Mouse (Mus musculus): ENCODE results near the gene Hjurp.

Hjurp gene

GRCm38 (mm10) chr1:88277098-88277817, at the start of gene Hjurp, which contains the start of gene Trpm8:
Gene Hjurp (minus strand): TSS chr1:88277633.
Gene Trpm8 (plus strand): TSS chr1:88277661.
- in situ Hi-C loops (cut with MboI), result no loop called here

GRCm38 (mm10) chr1:88323101-88323500, 45.7 kb upstream of the Hjurp start:
- in situ Hi-C loops (cut with MboI), result no loop called here

- in situ Hi-C loops (cut with MboI), result no loop called here
Observed at GRCm38 (mm10) chr1:88322146-88322545, 44.7 kb upstream of the Hjurp start.

- in situ Hi-C loops (cut with MboI), result no loop called here
Observed at GRCm38 (mm10) chr1:88320821-88321395, 43.5 kb upstream of the Hjurp start.

GRCm38 (mm10) chr1:88318531-88319060, 41.2 kb upstream of the Hjurp start:
- in situ Hi-C loops (cut with MboI), result no loop called here

DNA sequence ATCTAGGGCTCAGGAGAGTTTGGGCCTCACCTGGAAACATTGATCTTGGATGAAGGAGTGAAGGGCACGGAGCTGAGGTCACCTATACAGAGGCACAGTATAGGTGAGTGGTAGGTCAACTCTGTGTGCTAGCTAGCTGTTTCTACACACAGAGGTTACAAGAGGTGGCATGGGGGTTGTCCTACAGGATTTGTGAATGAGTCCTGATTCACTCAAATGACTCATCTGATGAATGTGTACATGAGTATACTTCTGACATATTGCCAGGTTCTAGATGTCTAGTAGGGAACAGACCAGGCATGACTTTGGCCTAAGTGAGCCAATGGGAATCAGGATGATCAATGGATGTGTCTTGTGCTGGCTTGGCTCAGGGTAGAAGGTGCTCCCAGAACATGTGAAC, 39.8 kb upstream of the Hjurp start:
- in situ Hi-C loops (cut with MboI), result no loop called here

DNA sequence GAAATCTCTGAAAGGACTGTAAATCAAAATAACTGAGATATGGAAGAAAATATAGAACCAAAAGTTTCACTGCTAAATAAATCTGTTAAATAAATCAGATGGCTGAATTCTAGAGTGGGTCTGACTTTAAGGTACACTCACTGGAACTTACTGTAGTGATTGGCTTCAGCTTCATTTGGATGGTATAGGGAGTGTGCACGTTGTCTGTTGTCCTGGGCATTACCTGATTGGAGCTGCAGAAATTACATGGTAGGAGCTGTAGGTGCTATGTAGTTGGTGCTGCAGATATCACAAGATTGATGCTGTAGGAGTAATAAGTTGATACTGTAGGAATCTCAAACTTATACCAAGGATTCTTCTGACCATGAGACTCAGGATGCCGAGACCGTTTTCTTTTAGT, 32.9 kb upstream of the Hjurp start:
- in situ Hi-C loops (cut with MboI), result no loop called here

DNA sequence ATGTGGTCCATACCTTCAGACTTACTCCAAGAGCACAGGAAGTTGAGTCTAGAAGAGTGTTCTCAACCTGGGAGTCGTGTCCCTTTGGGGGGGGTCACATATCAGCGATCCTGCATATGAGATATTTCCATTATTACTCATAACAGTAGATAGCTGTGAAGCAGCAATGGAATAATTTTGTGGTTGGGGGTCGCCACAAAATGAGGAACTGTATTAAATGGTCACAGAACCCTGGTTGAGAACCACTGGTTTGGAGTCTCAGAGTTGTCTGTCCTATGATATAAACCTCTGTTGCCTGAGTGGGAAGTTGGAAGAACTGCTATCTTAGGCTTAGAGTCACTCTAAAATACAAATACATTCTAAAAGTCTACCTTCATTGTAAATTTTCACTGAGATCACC, 32.5 kb upstream of the Hjurp start:
- in situ Hi-C loops (cut with MboI), result no loop called here

- in situ Hi-C loops (cut with MboI), result no loop called here
Observed at GRCm38 (mm10) chr1:88309020-88309419, 31.6 kb upstream of the Hjurp start.

DNA sequence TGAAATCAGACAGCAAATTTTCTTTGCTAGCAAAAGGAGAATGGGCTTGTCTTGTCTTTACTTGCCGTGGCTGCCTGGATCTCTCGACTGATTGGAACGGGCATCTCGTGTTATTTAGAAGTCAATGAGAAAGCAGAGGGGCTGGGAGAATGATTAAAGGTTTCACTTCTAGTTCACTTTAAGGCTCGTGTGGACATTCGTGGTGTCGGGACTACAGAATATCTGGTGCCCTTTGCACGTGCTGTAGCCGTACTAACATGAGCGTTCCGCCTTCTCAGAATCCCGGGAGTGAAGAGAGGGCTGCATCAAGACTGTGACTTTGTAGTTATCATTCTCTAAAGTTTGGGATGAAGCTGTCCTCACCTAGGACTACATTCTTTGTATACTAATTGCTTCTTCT, 29.7 kb upstream of the Hjurp start:
- in situ Hi-C loops (cut with MboI), result no loop called here

DNA sequence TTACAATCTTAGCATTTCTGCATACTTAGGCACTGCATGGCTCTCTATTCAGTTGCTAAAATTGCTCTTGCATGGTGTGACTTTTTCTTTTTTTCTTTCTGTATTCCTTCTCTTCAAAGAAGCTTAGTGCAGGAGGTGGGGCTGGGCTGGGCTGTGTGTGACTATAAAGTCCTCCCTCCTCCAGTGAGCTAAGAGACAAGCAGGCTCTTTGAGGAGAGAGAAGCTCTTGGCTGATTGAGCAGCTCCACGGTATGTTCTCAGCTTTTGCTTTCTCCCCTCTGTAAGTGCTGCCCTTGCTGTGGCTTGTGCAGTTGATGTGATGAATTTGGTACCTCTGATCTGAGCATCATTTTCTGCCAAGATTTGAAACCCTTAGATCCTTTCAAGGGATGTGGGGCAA, 29.1 kb upstream of the Hjurp start:
- in situ Hi-C loops (cut with MboI), result no loop called here

DNA sequence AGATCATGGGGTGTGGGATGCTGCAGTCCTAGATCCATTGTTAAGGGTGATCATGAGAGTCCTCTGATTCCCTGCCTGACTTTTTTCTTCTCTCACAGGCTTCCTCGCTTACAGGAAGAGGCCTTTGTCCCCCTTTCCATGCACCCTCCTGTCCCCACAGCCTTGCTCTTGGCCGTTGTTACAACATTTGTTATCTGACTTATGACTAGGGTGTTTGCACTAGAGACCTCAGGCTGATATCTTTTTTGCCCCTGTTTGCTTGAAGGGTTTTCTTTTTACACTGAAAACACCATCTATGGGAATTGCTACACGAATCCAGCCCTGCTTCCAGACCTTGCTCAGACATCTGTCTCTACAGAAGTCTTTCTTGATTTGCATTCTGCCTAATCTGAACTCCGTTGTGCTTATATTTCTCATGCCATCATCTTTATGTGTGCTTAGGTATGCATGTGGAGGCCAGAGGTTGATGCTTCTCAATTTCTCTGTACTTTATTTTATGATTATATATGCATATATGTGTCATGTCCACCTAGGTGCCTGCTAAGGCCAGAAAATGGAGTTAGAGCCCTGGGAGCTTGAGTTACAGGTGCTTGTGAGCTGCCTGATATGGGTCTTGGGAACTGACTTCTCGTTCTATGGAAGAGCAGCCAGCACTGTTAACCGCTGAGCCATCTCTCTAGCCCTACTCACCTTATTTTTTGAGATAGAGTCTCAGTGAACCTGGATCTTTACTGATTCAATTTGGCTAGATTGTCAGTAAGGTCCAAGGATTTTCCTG, 27.8 kb upstream of the Hjurp start:
- in situ Hi-C loops (cut with MboI), result no loop called here

GRCm38 (mm10) chr1:88304261-88304985, 27.0 kb upstream of the Hjurp start:
- in situ Hi-C loops (cut with MboI), result no loop called here

DNA sequence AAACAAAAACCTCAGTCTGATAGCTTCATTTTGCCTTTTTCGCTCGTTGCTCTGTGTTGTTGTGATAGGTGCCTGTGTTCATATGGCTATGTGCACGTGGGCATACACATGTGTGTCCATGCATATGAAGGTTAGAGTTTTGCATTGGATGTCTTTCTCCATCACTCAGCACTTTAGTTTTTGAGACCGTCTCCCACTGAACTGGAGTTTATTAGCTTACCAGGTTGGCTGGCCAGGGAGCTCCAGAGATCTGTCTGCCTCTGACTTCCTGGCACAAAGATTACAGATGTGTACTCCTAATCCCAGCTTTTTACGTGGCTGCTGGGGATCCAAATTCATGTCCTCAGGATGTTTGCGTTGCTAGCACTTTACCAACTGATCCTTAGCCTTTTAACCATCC, 26.3 kb upstream of the Hjurp start:
- in situ Hi-C loops (cut with MboI), result no loop called here

DNA sequence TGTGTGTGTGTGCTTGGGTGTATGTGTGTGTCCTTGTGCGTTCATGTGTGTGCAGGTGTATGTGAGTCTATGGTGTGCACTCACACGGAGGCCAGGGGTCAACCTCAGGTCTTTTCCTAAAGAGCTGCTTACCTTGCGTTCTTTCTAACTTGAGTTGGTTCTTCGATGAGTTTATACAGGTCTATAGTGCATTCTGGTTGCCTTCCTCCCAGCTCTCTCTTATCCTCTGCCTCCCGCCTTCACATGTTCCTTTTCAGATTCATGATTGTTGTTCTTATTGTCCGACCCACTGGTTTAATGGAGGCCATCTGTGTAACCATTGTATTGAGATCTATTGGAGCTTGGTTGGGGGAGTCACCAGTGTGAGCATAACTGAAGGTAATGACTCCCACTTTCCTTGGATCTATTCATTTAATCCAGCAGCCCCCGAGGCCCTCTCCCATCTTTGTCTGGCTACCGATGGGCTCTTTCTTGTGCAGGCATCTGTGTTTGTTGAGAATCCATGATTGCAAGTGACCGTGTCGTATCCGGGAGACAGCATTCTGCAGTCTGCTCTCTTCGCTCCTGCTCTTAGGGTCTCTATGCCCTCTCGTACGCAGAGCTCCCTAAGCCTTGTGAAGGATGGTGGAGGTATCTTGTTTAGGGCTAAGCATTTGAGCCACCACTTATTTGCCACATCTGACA, 24.8 kb upstream of the Hjurp start:
- in situ Hi-C loops (cut with MboI), result no loop called here

GRCm38 (mm10) chr1:88301121-88302014, 23.9 kb upstream of the Hjurp start:
- in situ Hi-C loops (cut with MboI), result no loop called here

GRCm38 (mm10) chr1:88300301-88301050, 23.0 kb upstream of the Hjurp start:
- in situ Hi-C loops (cut with MboI), result no loop called here

- in situ Hi-C loops (cut with MboI), result no loop called here
Observed at GRCm38 (mm10) chr1:88299529-88299945, 22.1 kb upstream of the Hjurp start.

DNA sequence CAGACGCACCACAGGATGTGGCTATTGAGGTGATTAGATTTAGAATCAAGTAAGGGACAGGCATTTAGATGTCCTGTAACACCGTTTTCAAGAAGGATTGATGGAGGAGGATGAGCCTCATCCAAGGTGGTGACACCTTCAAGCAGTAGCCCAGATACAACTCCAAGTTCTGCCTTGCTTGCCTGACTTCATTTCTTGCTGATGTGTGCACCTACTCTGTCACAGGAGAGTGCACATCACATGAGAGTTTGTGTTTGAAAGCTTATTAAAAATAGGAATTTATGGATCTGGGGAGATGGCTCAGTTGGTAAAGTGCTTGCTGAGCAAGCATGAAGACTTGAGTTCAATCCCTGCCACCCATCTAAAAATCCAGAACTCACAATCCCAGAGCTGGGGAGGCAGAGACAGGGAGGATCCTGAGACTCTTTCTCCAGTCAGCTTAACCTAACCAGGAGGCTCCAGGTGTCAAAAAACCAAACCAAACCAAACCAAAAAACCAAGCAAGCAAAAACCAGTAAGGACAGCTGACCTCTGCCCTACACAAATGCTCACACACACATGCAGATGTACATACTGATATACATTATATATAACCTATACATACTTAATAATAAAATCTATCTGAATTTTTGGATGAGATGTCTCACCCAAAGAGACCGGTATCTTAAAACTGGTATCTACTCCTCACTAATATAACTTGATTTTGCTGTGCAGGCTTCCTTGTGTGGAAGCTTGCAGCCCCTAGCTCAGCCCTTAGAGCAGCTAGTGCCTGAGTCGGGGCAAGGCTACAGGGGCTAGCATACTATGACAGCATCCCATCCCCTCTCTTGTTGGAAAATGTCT, 21.5 kb upstream of the Hjurp start:
- in situ Hi-C loops (cut with MboI), result no loop called here

All from mature B cell (primary cell).